Mouse (Mus musculus) forebrain, embryonic 10.5 days (tissue): Measurements from ENCODE around the gene Epha2. TPM values are rescaled to one million over a fixed set of nuclear protein-coding genes. Genes with fewer than 3 reads are reported as not detected.

Experiments used
- DNase-seq: peaks from one replicate; pipeline ENCODE4 v3.0.0-alpha.2; 2017; ENCODE audit warnings: low spot score; ENCODE audit errors: extremely low spot score
- H3K27ac ChIP-seq: fragments of 300-500 bp; sonication (generic); 2 replicates; pipeline ENCODE4 v1.5.1; 2016; ENCODE audit warnings: mild to moderate bottlenecking
- H3K27me3 ChIP-seq: fragments of 300-500 bp; sonication (generic); 2 replicates; pipeline ENCODE4 v1.6.1; 2016; ENCODE audit warnings: mild to moderate bottlenecking; ENCODE audit not compliant: poor library complexity, severe bottlenecking
- H3K36me3 ChIP-seq: fragments of 300-500 bp; sonication (generic); replicated peaks from 2 replicates; pipeline ENCODE4 v1.6.1; 2016; ENCODE audit warnings: mild to moderate bottlenecking, moderate library complexity
- H3K4me1 ChIP-seq: fragments of 300-500 bp; sonication (generic); 2 replicates; pipeline ENCODE4 v1.6.1; 2016
- H3K4me3 ChIP-seq: fragments of 300-500 bp; sonication (generic); 2 replicates; pipeline ENCODE4 v1.5.1; 2016; ENCODE audit warnings: mild to moderate bottlenecking, moderate library complexity
- H3K9me3 ChIP-seq: fragments of 300-500 bp; sonication (generic); 2 replicates; pipeline ENCODE4 v1.6.1; 2016; ENCODE audit warnings: mild to moderate bottlenecking, moderate library complexity
- WGBS: fragments of 180-500 bp; shearing (Covaris S2); methylation state at CpG from one replicate; pipeline ENCODE4 v1.1.7; 2016; 5-methylcytosine and 5-hydroxymethylcytosine counted together
- microRNA-seq: library from miRNA; unstranded; fragments of <30 nt; microRNA quantifications from one replicate; pipeline ENCODE4, GENCODE M21; 2017
- polyA plus RNA-seq: library from polyadenylated mRNA; unstranded; fragments of >200 nt; fragmentation: Nextera tagmentation; extraction: Ambion mirVana; gene quantifications from 2 replicates; pipeline ENCODE4 v1.2.1, GENCODE M21; 2016

Gene Epha2
- polyA plus RNA-seq, 1 experiment from 2014 or later = 3.7 TPM

GRCm38 (mm10) chr4:141372426-141372825 is 71.4 kb downstream of the Epha2 start:
- Histone ChIP-seq H3K9me3 (no peaks in the 10 kb centered on the region), H3K27ac (no peak overlapping the region), H3K27me3 (peaks cover 45% of the 10 kb centered on the region), H3K4me1 (peaks cover 11% of the 10 kb centered on the region), H3K36me3 (no peaks in the 10 kb centered on the region), H3K4me3 (no peak overlapping the region)
- no peak for DNase-seq
- 90% methylated on average over 5 of the region's 5 CpGs for WGBS

Small RNAs within 50 kb of the gene (microRNA-seq; reads per million reads assigned to microRNA genes)
- not detected for gene Gm25690

Other genes starting within 250 kb of the Epha2 start
- gene Crocc, start 240.7 kb upstream of the Epha2 start, polyA plus RNA-seq = 10.0 and 10.9 TPM in 2 replicates
- gene Necap2, start 222.9 kb upstream of the Epha2 start, polyA plus RNA-seq = 54.1 and 54.7 TPM in 2 replicates
- 0.15 and 0.17 TPM in 2 replicates for gene Spata21, start 212.9 kb upstream of the Epha2 start, polyA plus RNA-seq
- 38.2 and 45.2 TPM in 2 replicates for gene Szrd1, start 161.5 kb upstream of the Epha2 start, polyA plus RNA-seq
- gene Fbxo42, start 153.3 kb upstream of the Epha2 start, polyA plus RNA-seq = 27.0 and 29.6 TPM in 2 replicates
- gene Rsg1, start 87.3 kb upstream of the Epha2 start, polyA plus RNA-seq = 7.3 and 7.8 TPM in 2 replicates
- gene Arhgef19, start 61.7 kb upstream of the Epha2 start, polyA plus RNA-seq = 1.3 and 2.2 TPM in 2 replicates
- gene Fam131c, start 67.0 kb downstream of the Epha2 start, polyA plus RNA-seq = 0.55 and 0.63 TPM in 2 replicates
- 0.05 and 0.06 TPM in 2 replicates for gene Clcnka, start 97.5 kb downstream of the Epha2 start, polyA plus RNA-seq
- gene Clcnkb, start 114.8 kb downstream of the Epha2 start, polyA plus RNA-seq = not detected in 2 replicates
- not detected in 2 replicates for gene Hspb7, start 119.5 kb downstream of the Epha2 start, polyA plus RNA-seq
- gene Srarp, start 134.9 kb downstream of the Epha2 start, polyA plus RNA-seq = not detected in 2 replicates
- 58.9 and 61.1 TPM in 2 replicates for gene Zbtb17, start 143.4 kb downstream of the Epha2 start, polyA plus RNA-seq
- gene Spen, start 237.4 kb downstream of the Epha2 start, polyA plus RNA-seq = 10.7 and 12.0 TPM in 2 replicates